Mouse (Mus musculus): ENCODE data around the gene Ddx56.

DNA sequence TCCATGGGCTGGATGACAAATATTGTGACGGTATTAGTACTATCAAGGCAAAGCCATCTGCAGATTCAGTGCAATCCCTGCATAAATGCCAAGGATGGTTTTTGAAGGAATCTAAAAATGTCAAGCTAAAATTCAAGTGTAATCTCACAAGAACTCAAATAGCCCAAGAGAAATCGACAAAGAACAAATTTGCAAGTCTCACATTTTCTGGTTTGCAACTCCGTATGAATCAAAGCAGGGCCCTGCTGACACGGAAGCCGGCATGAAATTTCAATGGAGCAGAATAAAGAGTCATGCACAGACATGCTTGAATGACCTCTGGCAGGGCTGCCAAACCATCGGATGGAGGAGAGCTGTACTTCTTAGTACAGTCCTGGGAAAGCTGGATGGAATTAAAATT lies 47.6 kb downstream of the Ddx56 start:
- TF ChIP-seq CTCF (IDR thresholded peaks at IDR 0.05; ENCODE audit: extremely low read depth, insufficient read depth, insufficient read length, insufficient replicate concordance) (no peak), POLR2A (IDR thresholded peaks at IDR 0.05; ENCODE audit: low read depth, low read length) (no peak)
